Mouse (Mus musculus): ENCODE data around the gene Prkab2. TPM values are rescaled to one million over a fixed set of nuclear protein-coding genes. Genes with fewer than 3 reads are reported as not detected.

Gene Prkab2
- polyA plus RNA-seq, 1 experiment from 2014 or later = 17.5 TPM

GRCm38 (mm10) chr3:97620657-97621056 is 37.3 kb upstream of the Prkab2 start:
- no peaks in the 10 kb centered on the region for H3K36me3 ChIP-seq (ENCODE audit: control insufficient read depth, insufficient read depth, low read length)
- H3K27ac ChIP-seq (ENCODE audit: low read depth, low read length) = no peak overlapping the region
- no peaks in the 10 kb centered on the region for H3K27me3 ChIP-seq (replicated peaks; ENCODE audit: control insufficient read depth, insufficient read depth, low read length)
- H3K9me3 ChIP-seq (ENCODE audit: control insufficient read depth, low read length) = no peaks in the 10 kb centered on the region
- ATAC-seq = no peak
- no peak overlapping the region for H3K4me3 ChIP-seq (ENCODE audit: low read length)
- H3K4me2 ChIP-seq (ENCODE audit: low read length) = no peak overlapping the region
- no peaks in the 10 kb centered on the region for H3K4me1 ChIP-seq (ENCODE audit: control insufficient read depth, insufficient read depth, low read depth, low read length)
- 91% methylated on average over 4 of the region's 4 CpGs for WGBS
- no peak overlapping the region for H3K9ac ChIP-seq (ENCODE audit: low read depth, low read length)

GRCm38 (mm10) chr3:97624611-97625010 is 33.4 kb upstream of the Prkab2 start:
- H3K4me1 ChIP-seq (ENCODE audit: control insufficient read depth, insufficient read depth, low read depth, low read length) = no peaks in the 10 kb centered on the region
- H3K9ac ChIP-seq (ENCODE audit: low read depth, low read length) = no peak overlapping the region
- no peaks in the 10 kb centered on the region for H3K27me3 ChIP-seq (replicated peaks; ENCODE audit: control insufficient read depth, insufficient read depth, low read length)
- H3K4me2 ChIP-seq (ENCODE audit: low read length) = no peak overlapping the region
- H3K9me3 ChIP-seq (ENCODE audit: control insufficient read depth, low read length) = no peaks in the 10 kb centered on the region
- WGBS = 47% methylated on average over 2 of the region's 2 CpGs
- no peak overlapping the region for H3K27ac ChIP-seq (ENCODE audit: low read depth, low read length)
- no peak overlapping the region for H3K4me3 ChIP-seq (ENCODE audit: low read length)
- H3K36me3 ChIP-seq (ENCODE audit: control insufficient read depth, insufficient read depth, low read length) = no peaks in the 10 kb centered on the region
- ATAC-seq = no peak

GRCm38 (mm10) chr3:97627893-97628292 is 30.1 kb upstream of the Prkab2 start:
- 80% methylated on average over 7 of the region's 7 CpGs for whole genome bisulfite sequencing

GRCm38 (mm10) chr3:97628391-97629001 is 29.5 kb upstream of the Prkab2 start, which contains the start of gene Fmo5:
Gene Fmo5, plus strand, starts transcription at chr3:97628804.
- H3K9ac ChIP-seq (ENCODE audit: low read depth, low read length) = peak within 1 kb of the TSS; percentile 42; the same call in 1 of the 2 replicates
- no peaks in the 10 kb centered on the region for H3K4me1 ChIP-seq (ENCODE audit: control insufficient read depth, insufficient read depth, low read depth, low read length)
- H3K27ac ChIP-seq (ENCODE audit: low read depth, low read length) = no peak within 1 kb of the TSS
- no peaks in the 10 kb centered on the region for H3K9me3 ChIP-seq (ENCODE audit: control insufficient read depth, low read length)
- peak within 1 kb of the TSS; percentile 56 for H3K4me2 ChIP-seq (ENCODE audit: low read length)
- H3K4me3 ChIP-seq (ENCODE audit: low read length) = peak within 1 kb of the TSS; percentile 34
- ATAC-seq = no peak
- H3K36me3 ChIP-seq (ENCODE audit: control insufficient read depth, insufficient read depth, low read length) = no peaks in the 10 kb centered on the region
- WGBS = 9% methylated on average over 18 of the region's 18 CpGs
- no peaks in the 10 kb centered on the region for H3K27me3 ChIP-seq (replicated peaks; ENCODE audit: control insufficient read depth, insufficient read depth, low read length)

More at GRCm38 (mm10) chr3:97627893-97628292, 30.1 kb upstream of the Prkab2 start:
- H3K9ac ChIP-seq (ENCODE audit: low read depth, low read length) = no peak overlapping the region
- H3K4me1 ChIP-seq (ENCODE audit: control insufficient read depth, insufficient read depth, low read depth, low read length) = no peaks in the 10 kb centered on the region
- no peaks in the 10 kb centered on the region for H3K27me3 ChIP-seq (replicated peaks; ENCODE audit: control insufficient read depth, insufficient read depth, low read length)
- ATAC-seq = no peak
- no peak overlapping the region for H3K27ac ChIP-seq (ENCODE audit: low read depth, low read length)
- no peaks in the 10 kb centered on the region for H3K9me3 ChIP-seq (ENCODE audit: control insufficient read depth, low read length)
- H3K4me3 ChIP-seq (ENCODE audit: low read length) = no peak overlapping the region
- H3K36me3 ChIP-seq (ENCODE audit: control insufficient read depth, insufficient read depth, low read length) = no peaks in the 10 kb centered on the region
- H3K4me2 ChIP-seq (ENCODE audit: low read length) = no peak overlapping the region

- no peak overlapping the region for H3K4me2 ChIP-seq (ENCODE audit: low read length)
- H3K4me1 ChIP-seq (ENCODE audit: control insufficient read depth, insufficient read depth, low read depth, low read length) = no peaks in the 10 kb centered on the region
- no peaks in the 10 kb centered on the region for H3K9me3 ChIP-seq (ENCODE audit: control insufficient read depth, low read length)
- H3K27ac ChIP-seq (ENCODE audit: low read depth, low read length) = no peak overlapping the region
- no peaks in the 10 kb centered on the region for H3K36me3 ChIP-seq (ENCODE audit: control insufficient read depth, insufficient read depth, low read length)
- ATAC-seq = no peak
- no peak overlapping the region for H3K9ac ChIP-seq (ENCODE audit: low read depth, low read length)
- 80% methylated on average over 4 of the region's 4 CpGs for WGBS
- H3K27me3 ChIP-seq (replicated peaks; ENCODE audit: control insufficient read depth, insufficient read depth, low read length) = no peaks in the 10 kb centered on the region
- no peak overlapping the region for H3K4me3 ChIP-seq (ENCODE audit: low read length)
These were observed 28.1 kb upstream of the Prkab2 start for GRCm38 (mm10) chr3:97629941-97630340.

- Histone ChIP-seq H3K27me3 (replicated peaks; ENCODE audit: control insufficient read depth, insufficient read depth, low read length) (no peaks in the 10 kb centered on the region), H3K9ac (ENCODE audit: low read depth, low read length) (no peak overlapping the region), H3K4me2 (ENCODE audit: low read length) (no peak overlapping the region), H3K27ac (ENCODE audit: low read depth, low read length) (no peak overlapping the region), H3K4me3 (ENCODE audit: low read length) (no peak overlapping the region), H3K36me3 (ENCODE audit: control insufficient read depth, insufficient read depth, low read length) (no peaks in the 10 kb centered on the region), H3K4me1 (ENCODE audit: control insufficient read depth, insufficient read depth, low read depth, low read length) (no peaks in the 10 kb centered on the region), H3K9me3 (ENCODE audit: control insufficient read depth, low read length) (no peaks in the 10 kb centered on the region)
- WGBS = 89% methylated on average over 4 of the region's 4 CpGs
- no peak for ATAC-seq
These were observed 27.2 kb upstream of the Prkab2 start for GRCm38 (mm10) chr3:97630746-97631145.

GRCm38 (mm10) chr3:97631258-97631860 is 26.6 kb upstream of the Prkab2 start:
- H3K9me3 ChIP-seq (ENCODE audit: control insufficient read depth, low read length) = no peaks in the 10 kb centered on the region

GRCm38 (mm10) chr3:97633456-97633855 is 24.5 kb upstream of the Prkab2 start:
- Histone ChIP-seq H3K36me3 (ENCODE audit: control insufficient read depth, insufficient read depth, low read length) (no peaks in the 10 kb centered on the region), H3K4me3 (ENCODE audit: low read length) (no peak overlapping the region), H3K9me3 (ENCODE audit: control insufficient read depth, low read length) (no peaks in the 10 kb centered on the region), H3K9ac (ENCODE audit: low read depth, low read length) (no peak overlapping the region), H3K27me3 (replicated peaks; ENCODE audit: control insufficient read depth, insufficient read depth, low read length) (no peaks in the 10 kb centered on the region), H3K4me2 (ENCODE audit: low read length) (no peak overlapping the region), H3K4me1 (ENCODE audit: control insufficient read depth, insufficient read depth, low read depth, low read length) (no peaks in the 10 kb centered on the region), H3K27ac (ENCODE audit: low read depth, low read length) (no peak overlapping the region)
- 83% methylated on average over 4 of the region's 4 CpGs for WGBS
- ATAC-seq = no peak

More at GRCm38 (mm10) chr3:97631258-97631860, 26.6 kb upstream of the Prkab2 start:
- Histone ChIP-seq H3K9ac (ENCODE audit: low read depth, low read length) (no peak overlapping the region), H3K4me2 (ENCODE audit: low read length) (no peak overlapping the region), H3K27ac (ENCODE audit: low read depth, low read length) (no peak overlapping the region), H3K27me3 (replicated peaks; ENCODE audit: control insufficient read depth, insufficient read depth, low read length) (no peaks in the 10 kb centered on the region), H3K36me3 (ENCODE audit: control insufficient read depth, insufficient read depth, low read length) (no peaks in the 10 kb centered on the region), H3K4me1 (ENCODE audit: control insufficient read depth, insufficient read depth, low read depth, low read length) (no peaks in the 10 kb centered on the region), H3K4me3 (ENCODE audit: low read length) (no peak overlapping the region)
- no peak for ATAC-seq
- WGBS = 88% methylated on average over 8 of the region's 8 CpGs

GRCm38 (mm10) chr3:97634288-97634761 is 23.7 kb upstream of the Prkab2 start:
- WGBS = 68% methylated on average over 3 of the region's 3 CpGs
- no peak overlapping the region for H3K27ac ChIP-seq (ENCODE audit: low read depth, low read length)
- no peaks in the 10 kb centered on the region for H3K4me1 ChIP-seq (ENCODE audit: control insufficient read depth, insufficient read depth, low read depth, low read length)
- ATAC-seq = no peak
- no peak overlapping the region for H3K9ac ChIP-seq (ENCODE audit: low read depth, low read length)
- H3K4me3 ChIP-seq (ENCODE audit: low read length) = no peak overlapping the region
- H3K27me3 ChIP-seq (replicated peaks; ENCODE audit: control insufficient read depth, insufficient read depth, low read length) = no peaks in the 10 kb centered on the region
- H3K9me3 ChIP-seq (ENCODE audit: control insufficient read depth, low read length) = no peaks in the 10 kb centered on the region
- H3K4me2 ChIP-seq (ENCODE audit: low read length) = no peak overlapping the region
- no peaks in the 10 kb centered on the region for H3K36me3 ChIP-seq (ENCODE audit: control insufficient read depth, insufficient read depth, low read length)
